Mouse (Mus musculus) testis, adult 2 months (tissue): ENCODE data around the gene Ddah1.

Source experiments
- CTCF ChIP-seq: fragments of 200-500 bp; IDR thresholded peaks from 2 replicates; pipeline ENCODE4 v1.5.1; 2012; ENCODE audit warnings: low read depth, mild to moderate bottlenecking, inconsistent platforms, low read length, moderate library complexity; ENCODE audit not compliant: control insufficient read depth, insufficient read depth, insufficient replicate concordance
- POLR2A ChIP-seq: fragments of 200-500 bp; IDR thresholded peaks from 2 replicates; pipeline ENCODE4 v1.6.1; 2012; ENCODE audit warnings: low read depth, mild to moderate bottlenecking, inconsistent platforms, low read length, moderate library complexity; ENCODE audit not compliant: control insufficient read depth

DNA sequence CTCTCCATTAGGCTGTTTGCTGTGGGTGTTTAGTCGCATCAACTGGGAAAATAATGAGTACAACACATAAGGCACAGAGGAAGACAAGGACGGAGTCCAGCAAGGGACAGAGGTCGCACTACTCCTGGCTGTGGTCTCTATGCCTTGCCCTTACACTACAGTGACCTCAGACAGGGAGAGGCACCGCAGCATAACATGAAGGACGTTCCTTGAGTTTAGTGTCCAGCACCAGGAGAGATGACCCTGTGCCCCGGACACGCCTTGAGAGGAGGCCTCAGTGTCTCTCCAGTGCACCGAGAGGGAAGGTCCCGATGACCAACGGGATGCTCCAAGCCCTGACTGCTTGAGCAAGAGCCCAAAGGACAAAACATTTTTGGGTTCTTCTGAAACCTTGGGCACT is 39.6 kb downstream of the Ddah1 start:
- TF ChIP-seq CTCF (no peak), POLR2A (no peak)
